Comparison of ENCODE assay signal across 8 mouse cellular contexts in genomic region chr14:103345011-103345410, GRCm38 (mm10). TPM values are rescaled to one million over a fixed set of nuclear protein-coding genes. Genes with fewer than 3 reads are reported as not detected.
A peak's percentile ranks its signal among the peaks of the same experiment; 100 is the strongest.
DNase-seq lines count a peak whose midpoint lies in the region; ATAC-seq and TF ChIP-seq lines count a peak whose summit lies in the region.

No protein-coding gene starts in this region.

- H3K4me3 ChIP-seq in heart, embryonic 14.5 days (ENCODE audit: control insufficient read depth in 1 of 2, insufficient read depth in 1 of 2, low read depth in 1 of 2, low read length in 2 of 2): peak overlapping the region in 1 of 2 experiments; percentile 90; a peak in 3 of 4 replicates
- H3K4me3 ChIP-seq in E14TG2a.4 (replicated peaks; ENCODE audit: low read length): peak overlapping the region; percentile 82; the same call in 1 of the 2 replicates
- H3K4me3 ChIP-seq in hindbrain, embryonic 10.5 days: peak overlapping the region; percentile 88
- peak overlapping the region; percentile 70 for H3K4me3 ChIP-seq in macrophage (ENCODE audit: inconsistent target)

- TF ChIP-seq CTCF in E14TG2a.4 (conservative IDR thresholded peaks at IDR 0.05; ENCODE audit: low read length): no peak

- intact Hi-C loops in heart, postnatal 14 days (cut with DNase I): loop anchor here (5.0 kb wide), 2 partner anchors 122 to 278 kb away; no protein-coding TSS in a partner anchor

- H3K4me2 ChIP-seq in heart, embryonic 14.5 days (ENCODE audit: low read length): peak overlapping the region; percentile 89

- H3K36me3 ChIP-seq in heart, embryonic 14.5 days (ENCODE audit: control insufficient read depth, insufficient read depth, low read length): no peaks in the 10 kb centered on the region
- H3K36me3 ChIP-seq in E14TG2a.4 (ENCODE audit: insufficient read depth, low read length): no peaks in the 10 kb centered on the region
- no peaks in the 10 kb centered on the region for H3K36me3 ChIP-seq in hindbrain, embryonic 10.5 days
- H3K36me3 ChIP-seq in macrophage (ENCODE audit: inconsistent target): no peaks in the 10 kb centered on the region

- no peak for DNase-seq in heart, postnatal 14 days
- no peak for DNase-seq in hindbrain, embryonic 10.5 days (ENCODE audit: low spot score)
- no peak for DNase-seq in B cell, adult 2 months
- no peak for DNase-seq in ovary, adult 18-20 months (ENCODE audit: low spot score)
- no peak for DNase-seq in embryo, embryonic 11 days

- H3K27me3 ChIP-seq in heart, embryonic 14.5 days (ENCODE audit: control insufficient read depth, insufficient read depth, low read length): no peaks in the 10 kb centered on the region
- peaks cover 19% of the 10 kb centered on the region for H3K27me3 ChIP-seq in E14TG2a.4 (ENCODE audit: insufficient read depth, low read length)
- no peaks in the 10 kb centered on the region for H3K27me3 ChIP-seq in hindbrain, embryonic 10.5 days (ENCODE audit: insufficient read depth, poor library complexity, severe bottlenecking)

- H3K9ac ChIP-seq in heart, embryonic 14.5 days (ENCODE audit: low read length): peak overlapping the region; percentile 85; the same call in 1 of the 2 replicates

- 43% methylated on average over 2 of the region's 2 CpGs for WGBS in heart, embryonic 14.5 days
- WGBS in hindbrain, embryonic 10.5 days: 56% methylated on average over 2 of the region's 2 CpGs
- 0% methylated on average over 2 of the region's 2 CpGs for WGBS in macrophage (ENCODE audit: missing documents)

- no peaks in the 10 kb centered on the region for H3K9me3 ChIP-seq in heart, embryonic 14.5 days (ENCODE audit: control insufficient read depth, low read length)
- peaks cover 2% of the 10 kb centered on the region; the same call in 1 of the 2 replicates for H3K9me3 ChIP-seq in E14TG2a.4 (ENCODE audit: low read length)
- no peaks in the 10 kb centered on the region for H3K9me3 ChIP-seq in hindbrain, embryonic 10.5 days

- H3K79me2 ChIP-seq in macrophage (ENCODE audit: inconsistent target): peaks cover 71% of the 10 kb centered on the region

- ATAC-seq in heart, embryonic 14.5 days (ENCODE audit: insufficient number of reproducible peaks, insufficient read depth, low FRiP score, low read depth): no peak

- no peak overlapping the region for H3K27ac ChIP-seq in heart, embryonic 14.5 days (replicated peaks in 1 of 2; ENCODE audit: control insufficient read depth in 1 of 2, insufficient read depth in 1 of 2, low read depth in 2 of 2, low read length in 2 of 2)
- no peak overlapping the region for H3K27ac ChIP-seq in hindbrain, embryonic 10.5 days
- H3K27ac ChIP-seq in macrophage: peak overlapping the region; percentile 39

- peaks cover 0 to 19% of the 10 kb centered on the region in 2 experiments; a peak in 2 of 4 replicates for H3K4me1 ChIP-seq in heart, embryonic 14.5 days (ENCODE audit: control insufficient read depth in 2 of 2, insufficient read depth in 2 of 2, low read length in 2 of 2)
- peaks cover 24% of the 10 kb centered on the region for H3K4me1 ChIP-seq in E14TG2a.4 (replicated peaks; ENCODE audit: low read depth, low read length)
- peaks cover 47% of the 10 kb centered on the region for H3K4me1 ChIP-seq in hindbrain, embryonic 10.5 days (replicated peaks)

RNA-seq across cellular contexts. Expression of gene Mycbp2, which starts 1.6 kb away (rescaled TPM):
- 16.5 and 16.6 TPM in 2 replicates for polyA plus RNA-seq in heart, embryonic 14.5 days (2014; fragmentation: Nextera tagmentation; extraction: Ambion mirVana)
- 10 to 100 TPM; 30.8 to 31.0 TPM for total RNA-seq in heart, postnatal 14 days (2021)
- 21.0 and 21.2 TPM in 2 replicates for polyA plus RNA-seq in hindbrain, embryonic 10.5 days (2016; fragmentation: Nextera tagmentation; extraction: Ambion mirVana)
- 100 to 1,000 TPM; 148 to 363 (median 241) TPM for total RNA-seq in macrophage (2018; cell fraction: chromatin; rRNA removed)
- total RNA-seq in macrophage (2018; cell fraction: cytosol; rRNA removed): 10 to 100 TPM; 30.9 to 68.5 (median 45.9) TPM
- total RNA-seq in macrophage (2018; cell fraction: nucleus; rRNA removed): 100 to 1,000 TPM in 25 of 26 experiments, 10 to 100 TPM in 1; 78.0 to 176 (median 136) TPM
- polyA plus RNA-seq in macrophage (2018): 27.6 to 46.3 TPM (median 44.3 TPM) in 3 replicates
